Mouse (Mus musculus) ES-E14 (cell line): ENCODE measurements at regions not wholly inside any gene's neighbourhood (a gene's known extent, or its start where the extent isn't known, plus 50 kb on each side); places are given as distances from the start of the nearest gene placed in this dataset.

Experiments used
- CHD2 ChIP-seq: IDR thresholded peaks from 2 replicates; pipeline ENCODE4 v1.6.1; 2014; ENCODE audit warnings: mild to moderate bottlenecking, low read depth, low read length, inconsistent platforms
- MAFK ChIP-seq: IDR thresholded peaks from 2 replicates; pipeline ENCODE4 v1.6.1; 2014; ENCODE audit warnings: mild to moderate bottlenecking, low read depth, low read length, inconsistent platforms; ENCODE audit not compliant: insufficient read depth
- ZC3H11A ChIP-seq: IDR thresholded peaks from 2 replicates; pipeline ENCODE4 v1.6.1; 2012; ENCODE audit warnings: low read depth, mild to moderate bottlenecking, inconsistent platforms, low read length, borderline replicate concordance
- ZNF384 ChIP-seq: IDR thresholded peaks from 2 replicates; pipeline ENCODE4 v1.6.1; 2012; ENCODE audit warnings: low read depth, low read length, inconsistent platforms

- TF ChIP-seq ZC3H11A (no peak), ZNF384 (no peak), MAFK (no peak), CHD2 (no peak)
Measured at GRCm38 (mm10) chr17:62287127-62287526, 594.0 kb downstream of the Efna5 start.
